Mouse (Mus musculus) CH12.LX (cell line): ENCODE measurements around the gene Stpg1. TPM values are rescaled to one million over a fixed set of nuclear protein-coding genes. Genes with fewer than 3 reads are reported as not detected.

Source experiments
- DNase-seq: peaks from one replicate; pipeline ENCODE4 v3.0.0-alpha.2; 2013; ENCODE audit errors: extremely low read depth
- H3K27ac ChIP-seq: 2 replicates; pipeline ENCODE4 v1.5.1; 2012; ENCODE audit warnings: low read depth, mild to moderate bottlenecking, control low read depth, moderate library complexity; ENCODE audit not compliant: insufficient read depth
- H3K27me3 ChIP-seq: replicated peaks from 2 replicates; pipeline ENCODE3; 2012; ENCODE audit warnings: inconsistent platforms
- H3K36me3 ChIP-seq, 2 experiments: replicated peaks in 1 of 2; 2 replicates each; pipeline versions ENCODE3 to v1.6.1; 2012; ENCODE audit warnings: inconsistent platforms in 1 of 2, low read length in 1 of 2, mild to moderate bottlenecking in 1 of 2, mixed read lengths in 1 of 2, moderate library complexity in 1 of 2; ENCODE audit not compliant: control insufficient read depth in 1 of 2, insufficient read depth in 1 of 2
- H3K4me1 ChIP-seq, 2 experiments: 2 replicates each; pipeline ENCODE4 v1.6.1; 2012; ENCODE audit warnings: inconsistent platforms in 1 of 2, moderate library complexity in 1 of 2; ENCODE audit not compliant: insufficient read depth in 2 of 2, control insufficient read depth in 1 of 2
- H3K4me2 ChIP-seq: 2 replicates; pipeline ENCODE4 v1.6.1; 2012; ENCODE audit warnings: low read depth, mild to moderate bottlenecking, control low read depth; ENCODE audit not compliant: poor library complexity, insufficient read depth, severe bottlenecking
- H3K4me3 ChIP-seq, 3 experiments: fragments of 150-350 bp in 1 of 3; sonication (generic) in 1 of 3; replicated peaks in 1 of 3; 2 replicates each; pipeline versions ENCODE3 to v1.5.1; 2011 to 2012; ENCODE audit warnings: low read depth in 2 of 3, low read length in 2 of 3, mild to moderate bottlenecking in 2 of 3, moderate library complexity in 2 of 3, control low read depth in 1 of 3, improper control_type of control experiment in 1 of 3, inconsistent platforms in 1 of 3, mixed read lengths in 1 of 3; ENCODE audit not compliant: poor library complexity in 1 of 3
- H3K79me2 ChIP-seq: replicated peaks from 2 replicates; pipeline ENCODE4 v1.6.1; 2012; ENCODE audit warnings: mild to moderate bottlenecking, moderate library complexity; ENCODE audit not compliant: control insufficient read depth, poor library complexity, insufficient read depth, severe bottlenecking; ENCODE audit errors: extremely low read depth
- H3K9ac ChIP-seq: 2 replicates; pipeline ENCODE4 v1.6.1; 2012; ENCODE audit warnings: low read depth, mild to moderate bottlenecking, control low read depth, moderate library complexity; ENCODE audit not compliant: insufficient read depth
- H3K9me3 ChIP-seq: replicated peaks from 2 replicates; pipeline ENCODE3; 2012; ENCODE audit warnings: low read length, inconsistent platforms, mixed read lengths
- CHD2 ChIP-seq: IDR thresholded peaks from 2 replicates; pipeline ENCODE4 v1.6.1; 2011; ENCODE audit warnings: low read length, improper control_type of control experiment
- E2F4 ChIP-seq: IDR thresholded peaks from 2 replicates; pipeline ENCODE4 v1.6.1; 2011; ENCODE audit warnings: low read depth, low read length, improper control_type of control experiment; ENCODE audit not compliant: insufficient replicate concordance
- IRF4 ChIP-seq: IDR thresholded peaks from 2 replicates; pipeline ENCODE4 v1.6.1; 2014; ENCODE audit warnings: low read depth, mild to moderate bottlenecking, inconsistent platforms, low read length, improper control_type of control experiment
- JUN ChIP-seq: IDR thresholded peaks from 2 replicates; pipeline ENCODE4 v1.6.1; 2011; ENCODE audit warnings: low read depth, mild to moderate bottlenecking, low read length, improper control_type of control experiment, moderate library complexity; ENCODE audit not compliant: insufficient read depth
- JUND ChIP-seq: conservative IDR thresholded peaks from 2 replicates; pipeline ENCODE4 v1.6.1; 2011; ENCODE audit warnings: low read depth, low read length, improper control_type of control experiment
- MAX ChIP-seq: IDR thresholded peaks from 2 replicates; pipeline ENCODE4 v1.6.1; 2011; ENCODE audit warnings: low read length, improper control_type of control experiment
- MEF2A ChIP-seq: IDR thresholded peaks from 2 replicates; pipeline ENCODE4 v1.6.1; 2014; ENCODE audit warnings: low read depth, mild to moderate bottlenecking, inconsistent platforms, low read length, improper control_type of control experiment, borderline replicate concordance
- NRF1 ChIP-seq: IDR thresholded peaks from 2 replicates; pipeline ENCODE4 v1.6.1; 2014; ENCODE audit warnings: low read depth, mild to moderate bottlenecking, inconsistent platforms, low read length, improper control_type of control experiment, moderate library complexity
- RCOR1 ChIP-seq: conservative IDR thresholded peaks from 2 replicates; pipeline ENCODE4 v1.6.1; 2012; ENCODE audit warnings: low read depth, mild to moderate bottlenecking, inconsistent platforms, low read length, improper control_type of control experiment
- SMC3 ChIP-seq: IDR thresholded peaks from 2 replicates; pipeline ENCODE4 v1.6.1; 2011; ENCODE audit warnings: low read depth, low read length, improper control_type of control experiment
- UBTF ChIP-seq: IDR thresholded peaks from 2 replicates; pipeline ENCODE4 v1.6.1; 2012; ENCODE audit warnings: low read depth, mild to moderate bottlenecking, inconsistent platforms, low read length, improper control_type of control experiment, moderate library complexity
- USF1 ChIP-seq: IDR thresholded peaks from 2 replicates; pipeline ENCODE4 v1.6.1; 2014; ENCODE audit warnings: low read depth, mild to moderate bottlenecking, inconsistent platforms, low read length, improper control_type of control experiment
- ZMIZ1 ChIP-seq: IDR thresholded peaks from 2 replicates; pipeline ENCODE4 v1.6.1; 2012; ENCODE audit warnings: low read depth, mild to moderate bottlenecking, inconsistent platforms, low read length, improper control_type of control experiment
- ZNF384 ChIP-seq: IDR thresholded peaks from 2 replicates; pipeline ENCODE4 v1.6.1; 2012; ENCODE audit warnings: low read depth, low read length, improper control_type of control experiment, inconsistent platforms
- dilution Hi-C: fragments of 300-500 bp; cut with MboI; formaldehyde crosslinking; loops from 2 replicates; pipeline ENCODE4 v1.14.3; 2020; ENCODE audit warnings: low sequenced_read_pairs; ENCODE audit not compliant: extremely low pct_unique_long_range_greater_than_20kb, extremely low pct_ligation_motif_present
- in situ Hi-C: fragments of 300-500 bp; cut with MboI; formaldehyde crosslinking; loops from 3 replicates; pipeline ENCODE4 v1.14.3; 2019; ENCODE audit warnings: low sequenced_read_pairs, low pct_ligation_motif_present, low pct_unique_long_range_greater_than_20kb, mixed read lengths
- polyA plus RNA-seq: library from polyadenylated mRNA; unstranded; fragments of >175 nt; gene quantifications from 2 replicates; pipeline ENCODE4 v1.2.1, GENCODE M21; 2012; ENCODE audit warnings: low read depth; ENCODE audit not compliant: insufficient read length
- total RNA-seq, 2 experiments: library from RNA; depleted of rRNA; stranded (reverse); fragments of 300-350 nt in 1 of 2; fragments of >200 nt in 1 of 2; gene quantifications; 2 replicates each; pipeline ENCODE4 v1.2.3; 2012 to 2014

Gene Stpg1
- total and polyA plus RNA-seq, 3 experiments = not detected

DNA sequence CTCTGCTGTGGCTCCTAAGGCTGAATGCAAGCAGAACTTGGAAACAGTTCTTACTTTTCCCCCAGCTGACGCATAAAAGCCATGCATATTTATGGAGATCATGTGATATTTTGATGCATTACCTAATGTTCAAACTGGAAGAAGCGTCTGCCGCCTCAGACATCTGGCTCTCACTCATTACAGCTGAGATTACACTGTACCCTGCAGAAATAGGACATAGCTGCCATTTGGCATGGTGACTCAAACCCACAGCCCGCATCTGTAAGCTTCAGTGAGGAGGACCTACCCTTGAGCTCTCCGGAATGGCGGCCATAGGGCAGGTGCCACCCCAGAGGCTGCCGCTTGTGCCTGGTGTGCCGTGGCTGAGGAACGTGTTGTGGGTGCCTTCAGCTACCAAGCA is 36.6 kb downstream of the Stpg1 start:
- peaks cover 2 to 11% of the 10 kb centered on the region in 2 experiments; a peak in 3 of 4 replicates for H3K4me1 ChIP-seq
- in situ Hi-C loops (no loop called here), dilution Hi-C loops (no loop called here)
- TF ChIP-seq NRF1 (no peak), ZMIZ1 (no peak), UBTF (no peak), IRF4 (no peak), MEF2A (no peak), SMC3 (no peak), CHD2 (no peak), RCOR1 (no peak), E2F4 (no peak), ZNF384 (no peak), JUN (no peak)
- H3K9ac ChIP-seq = no peak overlapping the region
- H3K36me3 ChIP-seq = no peaks in the 10 kb centered on the region
- peaks cover 18% of the 10 kb centered on the region for H3K9me3 ChIP-seq
- H3K4me3 ChIP-seq = no peak overlapping the region
- DNase-seq = no peak
- no peaks in the 10 kb centered on the region for H3K79me2 ChIP-seq
- H3K27me3 ChIP-seq = peaks cover 26% of the 10 kb centered on the region
- no peak overlapping the region for H3K4me2 ChIP-seq
- no peak overlapping the region for H3K27ac ChIP-seq

DNA sequence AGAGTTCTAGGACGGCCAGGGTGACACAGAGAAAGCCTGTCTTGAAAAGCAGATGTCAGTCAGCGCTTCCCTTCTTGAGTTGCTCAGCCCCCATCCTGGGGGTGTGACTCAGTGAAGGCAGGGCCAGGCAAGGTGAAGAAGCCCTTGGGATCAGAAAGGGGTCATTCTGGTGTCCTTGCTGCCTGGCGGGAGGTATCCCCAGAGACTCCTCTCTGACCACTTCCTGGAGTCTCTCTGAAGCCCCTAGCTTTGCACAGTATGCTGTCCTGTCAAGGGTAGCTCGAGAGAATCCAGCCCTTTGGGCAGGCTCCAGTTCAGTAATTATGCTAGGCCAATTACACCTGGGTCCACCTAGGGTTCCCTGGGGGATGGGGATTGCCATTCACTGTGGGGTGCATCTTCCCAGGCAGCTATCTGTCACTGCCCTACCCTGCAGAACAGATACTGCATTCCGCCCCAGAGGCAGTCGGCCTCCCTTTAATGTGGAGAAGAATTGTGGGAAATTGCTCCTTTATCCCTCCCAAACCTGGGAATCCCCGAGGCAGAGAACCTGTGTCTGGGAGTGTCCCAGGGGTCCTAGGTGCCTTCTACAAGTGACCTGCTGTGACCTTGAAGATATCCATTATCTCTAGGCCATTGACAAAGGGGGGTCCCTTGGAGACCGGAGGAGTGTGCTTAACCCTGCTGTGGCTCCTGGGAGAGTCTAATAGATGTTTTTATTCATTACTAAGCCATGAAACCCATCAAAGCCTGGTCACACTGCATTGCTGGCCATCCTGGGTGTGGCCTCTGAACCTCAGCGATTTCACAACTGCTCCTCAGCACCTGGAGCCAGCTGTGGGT is 37.4 kb downstream of the Stpg1 start:
- H3K79me2 ChIP-seq = no peaks in the 10 kb centered on the region
- H3K4me1 ChIP-seq = peaks cover 2 to 11% of the 10 kb centered on the region in 2 experiments; a peak in 3 of 4 replicates
- dilution Hi-C loops = no loop called here
- DNase-seq = no peak
- no peak overlapping the region for H3K27ac ChIP-seq
- in situ Hi-C loops = no loop called here
- H3K4me3 ChIP-seq = no peak overlapping the region
- H3K9ac ChIP-seq = no peak overlapping the region
- peaks cover 18% of the 10 kb centered on the region for H3K9me3 ChIP-seq
- H3K4me2 ChIP-seq = no peak overlapping the region
- H3K36me3 ChIP-seq = no peaks in the 10 kb centered on the region
- H3K27me3 ChIP-seq = peaks cover 27% of the 10 kb centered on the region
- no peak for TF ChIP-seq USF1
- no peak for TF ChIP-seq MAX
- TF ChIP-seq JUND = no peak
